Mouse (Mus musculus) brain, embryonic 18.5 days (tissue): ENCODE measurements around the gene Echdc2.

Experiments used
- DNase-seq: peaks from one replicate; pipeline ENCODE4 v3.0.0-alpha.2; 2012; ENCODE audit warnings: low read depth, low spot score

The Echdc2 gene

DNA sequence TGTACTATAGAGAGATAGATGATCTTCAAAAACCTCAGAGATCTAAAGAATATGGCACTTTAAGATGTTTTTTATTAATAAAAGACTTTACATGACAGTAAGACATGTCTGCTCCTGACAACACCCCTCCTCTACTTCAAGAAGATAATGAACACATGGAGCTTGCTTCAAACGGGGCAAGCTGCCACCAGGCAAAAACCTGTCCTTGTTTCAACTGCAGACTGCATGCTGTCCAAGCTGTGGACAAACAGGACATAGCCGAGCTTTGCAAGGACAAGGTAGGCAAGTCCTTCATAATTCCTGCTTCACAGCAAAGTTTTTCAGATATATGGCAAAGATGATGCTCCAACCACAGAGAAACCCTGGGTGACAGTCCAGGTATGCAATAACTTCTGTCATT lies 34.0 kb downstream of the Echdc2 start:
- DNase-seq: no peak

DNA sequence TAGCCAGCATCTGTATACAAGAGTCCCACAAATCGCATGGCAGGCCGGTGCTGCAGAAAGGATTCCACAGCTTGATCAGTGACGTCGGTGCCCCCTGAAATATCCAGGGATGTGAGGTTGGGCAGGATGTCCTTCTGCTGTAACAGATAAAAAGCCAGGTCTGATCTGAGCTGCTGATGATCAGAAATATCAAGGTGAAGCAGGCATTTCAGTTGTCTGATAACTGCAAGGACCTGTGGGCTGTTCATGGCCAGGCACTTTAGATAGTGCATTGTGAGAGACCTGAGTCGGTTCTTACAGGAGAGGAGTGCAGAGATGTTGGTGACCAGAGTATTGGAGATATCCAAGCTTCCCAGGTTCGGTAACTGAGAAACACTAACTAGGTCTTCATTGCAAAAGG lies 39.4 kb downstream of the Echdc2 start:
- DNase-seq: no peak

GRCm38 (mm10) chr4:108213023-108213422 lies 47.8 kb downstream of the Echdc2 start:
- no peak for DNase-seq

DNA sequence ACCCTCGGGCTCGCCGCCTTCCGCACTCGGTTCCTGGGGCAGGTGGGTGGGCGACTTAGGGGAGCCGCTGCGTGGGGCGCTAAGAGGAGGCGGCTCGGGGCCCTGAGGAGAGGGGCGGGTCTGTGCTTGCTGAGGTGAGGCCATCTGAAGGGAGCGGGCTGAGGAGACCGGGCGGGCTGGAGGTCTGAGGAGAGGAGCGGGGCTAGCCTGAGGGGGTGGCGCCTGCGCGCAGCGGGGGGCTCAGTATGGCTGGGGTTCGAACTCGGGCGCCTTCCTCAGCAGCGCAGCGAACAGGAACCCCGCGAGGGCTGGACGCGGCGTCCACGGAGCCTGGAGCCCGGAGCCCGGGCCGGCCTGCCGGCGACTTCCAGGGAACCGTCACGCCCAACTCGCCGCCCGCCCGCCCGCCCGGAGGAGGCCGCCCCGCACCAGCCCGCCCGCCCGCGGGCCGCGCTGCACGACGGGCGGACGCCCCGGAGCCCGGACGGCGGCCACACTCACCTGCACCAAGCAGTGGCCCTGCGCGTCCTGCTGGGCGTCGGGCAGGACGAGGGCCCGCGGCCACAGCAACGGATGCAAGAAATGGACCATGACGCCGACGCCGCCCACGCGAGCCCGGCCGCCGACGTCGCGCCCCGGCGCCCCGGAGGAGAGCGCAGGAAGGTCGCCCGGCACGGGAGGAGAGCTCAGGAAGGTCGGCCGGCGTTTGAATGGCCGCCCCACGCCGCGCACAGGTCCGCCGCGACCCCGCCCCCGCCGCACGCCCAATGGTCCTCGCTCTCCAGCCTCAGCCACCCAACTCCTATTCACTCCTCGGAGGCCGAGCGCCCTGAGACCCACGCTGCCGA lies 52.3 kb downstream of the Echdc2 start, which contains the start of gene Zyg11a:
TSS of gene Zyg11a (minus strand) at position 717 of the 848 bp plus-strand sequence.
- DNase-seq: no peak

- no peak for DNase-seq
Observed at GRCm38 (mm10) chr4:108219019-108219418, 53.8 kb downstream of the Echdc2 start.

- no peak for DNase-seq
Observed at GRCm38 (mm10) chr4:108222507-108222906, 57.3 kb downstream of the Echdc2 start.

DNA sequence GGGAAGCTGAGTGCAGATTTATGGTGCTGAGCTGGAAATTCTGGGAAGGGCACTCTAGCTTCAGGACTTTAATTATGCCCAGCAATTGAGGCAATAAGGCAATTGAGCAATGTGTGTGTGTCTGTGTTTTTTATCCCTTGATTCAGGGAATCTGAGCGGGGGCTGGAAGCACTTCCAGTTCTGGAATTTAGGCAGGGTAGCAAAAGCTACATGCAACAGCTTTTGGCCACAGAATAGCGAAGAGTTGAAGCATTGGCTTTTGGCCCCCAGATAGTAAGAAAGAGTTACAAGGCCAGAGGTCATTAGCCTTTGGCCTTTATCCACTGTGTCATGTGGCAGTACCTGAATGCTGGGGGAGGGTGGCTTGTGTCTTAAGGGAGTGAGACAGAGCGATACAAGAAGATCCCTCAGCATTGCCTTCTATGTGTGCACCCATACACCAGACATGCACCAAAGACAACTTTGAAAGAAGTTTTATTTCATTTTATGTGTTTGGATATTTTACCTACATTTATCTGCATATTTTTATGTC lies 60.2 kb downstream of the Echdc2 start:
- DNase-seq: no peak
